Mouse (Mus musculus): ENCODE measurements around the gene Gsto2.

GRCm38 (mm10) chr19:47890489-47891130 lies 25.3 kb downstream of the Gsto2 start:
- no peak for TF ChIP-seq CTCF (IDR thresholded peaks at IDR 0.05; ENCODE audit: control insufficient read depth, insufficient read depth, low read length)
- no peak for TF ChIP-seq POLR2A (IDR thresholded peaks at IDR 0.05; ENCODE audit: borderline replicate concordance, control insufficient read depth, low read depth, low read length)
